Mouse (Mus musculus) lung, postnatal 4 days (tissue): ENCODE measurements around the gene Tex21.
"Not testable (repeated sequence)": the region's sequence is repeated elsewhere in the genome, so short reads cannot be mapped to it uniquely, and the experiment has no call there.

ENCODE experiments used
- DNase-seq, 2 experiments: peaks; one replicate each; pipeline ENCODE4 v3.0.0; 2021

Tex21 gene

GRCm38 (mm10) chr12:76194526-76194925 is 52.0 kb downstream of the Tex21 start:
- DNase-seq, result no peak

- peak in 1 of 2 experiments; percentile 37 for DNase-seq
Measured at GRCm38 (mm10) chr12:76190940-76191339, 55.6 kb downstream of the Tex21 start.

GRCm38 (mm10) chr12:76187849-76188248 is 58.7 kb downstream of the Tex21 start:
- peak; percentile 51 to 57 for DNase-seq

GRCm38 (mm10) chr12:76186473-76186872 is 60.1 kb downstream of the Tex21 start:
- DNase-seq, result no peak

- DNase-seq, result no peak
Measured at GRCm38 (mm10) chr12:76185167-76185816, 61.3 kb downstream of the Tex21 start.

- no peak for DNase-seq
Measured at GRCm38 (mm10) chr12:76184271-76184670, 62.3 kb downstream of the Tex21 start.

- no peak for DNase-seq
Measured at GRCm38 (mm10) chr12:76182831-76183230, 63.7 kb downstream of the Tex21 start.

- DNase-seq, result no peak
Measured at GRCm38 (mm10) chr12:76181471-76181870, 65.1 kb downstream of the Tex21 start.

GRCm38 (mm10) chr12:76180442-76180841 is 66.1 kb downstream of the Tex21 start:
- DNase-seq, result no peak

- DNase-seq, result no peak
Measured at GRCm38 (mm10) chr12:76179527-76179926, 67.0 kb downstream of the Tex21 start.

- no peak for DNase-seq
Measured at GRCm38 (mm10) chr12:76179051-76179450, 67.5 kb downstream of the Tex21 start.

GRCm38 (mm10) chr12:76177864-76178518 is 68.6 kb downstream of the Tex21 start:
- peak; percentile 62 to 76 for DNase-seq

- peak; percentile 41 to 45 for DNase-seq
Measured at GRCm38 (mm10) chr12:76177000-76177863, 69.3 kb downstream of the Tex21 start, which contains the start of gene Esr2. Gene Esr2 (minus strand): TSS chr12:76177259.

- no peak for DNase-seq
Measured at GRCm38 (mm10) chr12:76165641-76166040, 80.9 kb downstream of the Tex21 start.

- DNase-seq, result not testable (repeated sequence)
Measured at GRCm38 (mm10) chr12:76152389-76152788, 94.2 kb downstream of the Tex21 start.
